Mouse (Mus musculus) intestine, postnatal 0 days (tissue): ENCODE data around the gene Mad1l1. TPM values are rescaled to one million over a fixed set of nuclear protein-coding genes. Genes with fewer than 3 reads are reported as not detected.
A peak's percentile ranks its signal among the peaks of the same experiment; 100 is the strongest.

ENCODE experiments used
- ATAC-seq: fragments of 200-750 bp; cut with Nextera tagmentation; 2 replicates; pipeline ENCODE4 v1.8.0; 2017; ENCODE audit warnings: mild to moderate bottlenecking, moderate TSS enrichment, moderate library complexity
- H3K27ac ChIP-seq: fragments of 300-500 bp; sonication (generic); 2 replicates; pipeline ENCODE4 v1.5.1; 2014; ENCODE audit warnings: mild to moderate bottlenecking, low read depth, low read length, moderate library complexity
- H3K27me3 ChIP-seq: fragments of 300-500 bp; sonication (generic); replicated peaks from 2 replicates; pipeline ENCODE4 v1.6.1; 2014; ENCODE audit warnings: low read length, mixed read lengths; ENCODE audit not compliant: control insufficient read depth, insufficient read depth
- H3K36me3 ChIP-seq: fragments of 300-500 bp; sonication (generic); 2 replicates; pipeline ENCODE4 v1.6.1; 2014; ENCODE audit warnings: mild to moderate bottlenecking, moderate library complexity; ENCODE audit not compliant: control insufficient read depth, insufficient read depth
- H3K4me1 ChIP-seq: fragments of 300-500 bp; sonication (generic); replicated peaks from 2 replicates; pipeline ENCODE4 v1.6.1; 2014; ENCODE audit warnings: antibody characterized with exemption, low read length, mixed read lengths; ENCODE audit not compliant: control insufficient read depth, insufficient read depth
- H3K4me2 ChIP-seq: fragments of 300-500 bp; sonication (generic); replicated peaks from 2 replicates; pipeline ENCODE4 v1.6.1; 2014; ENCODE audit warnings: low read depth, mild to moderate bottlenecking, moderate library complexity
- H3K4me3 ChIP-seq: fragments of 300-500 bp; sonication (generic); 2 replicates; pipeline ENCODE4 v1.5.1; 2014; ENCODE audit warnings: low read depth, low read length
- H3K9ac ChIP-seq: fragments of 300-500 bp; sonication (generic); 2 replicates; pipeline ENCODE4 v1.6.1; 2014; ENCODE audit warnings: mild to moderate bottlenecking, low read depth, low read length
- H3K9me3 ChIP-seq: fragments of 300-500 bp; sonication (generic); 2 replicates; pipeline ENCODE4 v1.6.1; 2016; ENCODE audit warnings: mixed run types; ENCODE audit not compliant: control insufficient read depth
- CTCF ChIP-seq: sonication (generic); IDR thresholded peaks from 2 replicates; pipeline ENCODE4 v1.5.1; 2016; ENCODE audit warnings: low read depth, mild to moderate bottlenecking, control low read depth, antibody characterized with exemption, moderate library complexity
- WGBS: fragments of 180-500 bp; shearing (Covaris S2); extraction: QIAGEN DNeasy Blood & Tissue Kit; methylation state at CpG from one replicate; pipeline ENCODE4 v1.1.7; 2014; 5-methylcytosine and 5-hydroxymethylcytosine counted together
- polyA plus RNA-seq: library from polyadenylated mRNA; unstranded; fragments of >200 nt; fragmentation: Nextera tagmentation; extraction: Ambion mirVana; gene quantifications from 2 replicates; pipeline ENCODE4 v1.2.1, GENCODE M21; 2015

Mad1l1 gene
- polyA plus RNA-seq, 1 experiment from 2014 or later: 10.3 TPM

- peak overlapping the region; percentile 91 for H3K4me2 ChIP-seq
- H3K4me1 ChIP-seq: 0 out of 2 replicates have a peak, but pooled peaks cover 4% of the 10 kb centered on the region
- 42% methylated on average over 4 of the region's 4 CpGs for WGBS
- peak overlapping the region; percentile 73; the same call in 1 of the 2 replicates for H3K27ac ChIP-seq
- no peaks in the 10 kb centered on the region for H3K9me3 ChIP-seq
- no peak overlapping the region for H3K9ac ChIP-seq
- peaks cover 19% of the 10 kb centered on the region; the same call in 1 of the 2 replicates for H3K36me3 ChIP-seq
- peak; percentile 44; the same call in 1 of the 2 replicates for ATAC-seq
- H3K27me3 ChIP-seq: no peaks in the 10 kb centered on the region
- no peak overlapping the region for H3K4me3 ChIP-seq
- no peak for TF ChIP-seq CTCF
These were observed 11.2 kb upstream of the Mad1l1 start for GRCm38 (mm10) chr5:140332519-140332918.

GRCm38 (mm10) chr5:140331615-140332512 lies 10.5 kb upstream of the Mad1l1 start, which contains the start of gene Mrm2:
Gene Mrm2, minus strand, starts transcription at chr5:140331898.
- peak within 1 kb of the TSS; percentile 67 for H3K9ac ChIP-seq
- H3K27me3 ChIP-seq: no peaks in the 10 kb centered on the region
- peak; percentile 90 for TF ChIP-seq CTCF
- WGBS: 1% methylated on average over 39 of the region's 39 CpGs
- peaks cover 19% of the 10 kb centered on the region; the same call in 1 of the 2 replicates for H3K36me3 ChIP-seq
- H3K27ac ChIP-seq: peak within 1 kb of the TSS; percentile 73
- H3K4me3 ChIP-seq: peak within 1 kb of the TSS; percentile 75
- H3K4me1 ChIP-seq: 0 out of 2 replicates have a peak, but pooled peaks cover 4% of the 10 kb centered on the region
- no peaks in the 10 kb centered on the region for H3K9me3 ChIP-seq
- peak; percentile 80 for ATAC-seq
- peak within 1 kb of the TSS; percentile 91 for H3K4me2 ChIP-seq

GRCm38 (mm10) chr5:140324058-140324457 lies 2.7 kb upstream of the Mad1l1 start:
- no peaks in the 10 kb centered on the region for H3K27me3 ChIP-seq
- 56% methylated on average over 5 of the region's 5 CpGs for WGBS
- H3K9ac ChIP-seq: no peak overlapping the region
- TF ChIP-seq CTCF: no peak
- H3K36me3 ChIP-seq: peaks cover 12% of the 10 kb centered on the region; the same call in 1 of the 2 replicates
- no peak overlapping the region for H3K4me2 ChIP-seq
- H3K27ac ChIP-seq: no peak overlapping the region
- H3K9me3 ChIP-seq: no peaks in the 10 kb centered on the region
- no peak for ATAC-seq
- peaks cover 4% of the 10 kb centered on the region; the same call in 1 of the 2 replicates for H3K4me1 ChIP-seq
- H3K4me3 ChIP-seq: no peak overlapping the region

- ATAC-seq: peak; percentile 18
- peak overlapping the region; percentile 60 for H3K4me3 ChIP-seq
- peak overlapping the region; percentile 87 for H3K27ac ChIP-seq
- H3K9ac ChIP-seq: peak overlapping the region; percentile 81
- no peaks in the 10 kb centered on the region for H3K9me3 ChIP-seq
- peak overlapping the region; percentile 80 for H3K4me2 ChIP-seq
- no peaks in the 10 kb centered on the region for H3K27me3 ChIP-seq
- H3K36me3 ChIP-seq: 0 out of 2 replicates have a peak, but pooled peaks cover 4% of the 10 kb centered on the region
- TF ChIP-seq CTCF: peak; percentile 51
- peaks cover 4% of the 10 kb centered on the region; the same call in 1 of the 2 replicates for H3K4me1 ChIP-seq
- WGBS: 1% methylated on average over 17 of the region's 17 CpGs
These were observed 614 bp upstream of the Mad1l1 start for GRCm38 (mm10) chr5:140321756-140322575.

- no peak for ATAC-seq
- Histone ChIP-seq H3K9me3 (no peaks in the 10 kb centered on the region), H3K27ac (no peak overlapping the region), H3K4me3 (no peak overlapping the region), H3K36me3 (peaks cover 33% of the 10 kb centered on the region), H3K4me2 (no peak overlapping the region), H3K9ac (no peak overlapping the region), H3K4me1 (peaks cover 4% of the 10 kb centered on the region; the same call in 1 of the 2 replicates), H3K27me3 (no peaks in the 10 kb centered on the region)
- no peak for TF ChIP-seq CTCF
- WGBS: 72% methylated on average over 3 of the region's 3 CpGs
These were observed 4.6 kb downstream of the Mad1l1 start for GRCm38 (mm10) chr5:140316716-140317115.
